Mouse (Mus musculus): ENCODE measurements at regions not wholly inside any gene's neighbourhood (a gene's known extent, or its start where the extent isn't known, plus 50 kb on each side); places are given as distances from the start of the nearest gene placed in this dataset.

- DNase-seq (ENCODE audit: low spot score) (no peak), ATAC-seq (no peak)
- Histone ChIP-seq H3K27ac (ENCODE audit: low read length) (no peak overlapping the region), H3K4me3 (ENCODE audit: low read depth, low read length) (no peak overlapping the region), H3K4me1 (ENCODE audit: insufficient read depth, low read depth, low read length) (no peaks in the 10 kb centered on the region), H3K9ac (replicated peaks; ENCODE audit: low read depth) (no peak overlapping the region), H3K36me3 (ENCODE audit: insufficient read depth, low read length) (no peaks in the 10 kb centered on the region), H3K4me2 (replicated peaks; ENCODE audit: low read depth, low read length) (no peak overlapping the region), H3K9me3 (ENCODE audit: low read length) (no peaks in the 10 kb centered on the region), H3K27me3 (replicated peaks; ENCODE audit: insufficient read depth, low read length) (no peaks in the 10 kb centered on the region)
- no peak for TF ChIP-seq EP300 (IDR thresholded peaks at IDR 0.05)
- no peak for TF ChIP-seq CTCF (IDR thresholded peaks at IDR 0.05)
- 82% methylated on average over 9 of the region's 9 CpGs for WGBS
Measured at GRCm38 (mm10) chr2:50737706-50738105, 411.2 kb downstream of the Rnd3 start.

- ATAC-seq, result no peak
- H3K9ac ChIP-seq (replicated peaks; ENCODE audit: low read depth), result no peak overlapping the region
- H3K4me1 ChIP-seq (ENCODE audit: insufficient read depth, low read depth, low read length), result no peaks in the 10 kb centered on the region
- H3K27ac ChIP-seq (ENCODE audit: low read length), result no peak overlapping the region
- no peaks in the 10 kb centered on the region for H3K9me3 ChIP-seq (ENCODE audit: low read length)
- no peak for TF ChIP-seq EP300 (IDR thresholded peaks at IDR 0.05)
- no peak for TF ChIP-seq CTCF (IDR thresholded peaks at IDR 0.05)
- no peak for DNase-seq (ENCODE audit: low spot score)
- no peak overlapping the region for H3K4me2 ChIP-seq (replicated peaks; ENCODE audit: low read depth, low read length)
- 57% methylated on average over 11 of the region's 11 CpGs for WGBS
- H3K4me3 ChIP-seq (ENCODE audit: low read depth, low read length), result no peak overlapping the region
- H3K36me3 ChIP-seq (ENCODE audit: insufficient read depth, low read length), result no peaks in the 10 kb centered on the region
- no peaks in the 10 kb centered on the region for H3K27me3 ChIP-seq (replicated peaks; ENCODE audit: insufficient read depth, low read length)
Measured at GRCm38 (mm10) chr2:50735029-50735428, 413.9 kb downstream of the Rnd3 start.

- no peaks in the 10 kb centered on the region for H3K36me3 ChIP-seq (ENCODE audit: insufficient read depth, low read length)
- TF ChIP-seq CTCF (IDR thresholded peaks at IDR 0.05), result no peak
- TF ChIP-seq EP300 (IDR thresholded peaks at IDR 0.05), result no peak
- H3K27me3 ChIP-seq (replicated peaks; ENCODE audit: insufficient read depth, low read length), result no peaks in the 10 kb centered on the region
- peaks cover 4% of the 10 kb centered on the region; the same call in 1 of the 2 replicates for H3K4me1 ChIP-seq (ENCODE audit: insufficient read depth, low read depth, low read length)
- 47% methylated on average over 3 of the region's 3 CpGs for WGBS
- H3K4me2 ChIP-seq (replicated peaks; ENCODE audit: low read depth, low read length), result no peak overlapping the region
- ATAC-seq (no peak), DNase-seq (ENCODE audit: low spot score) (no peak)
- no peak overlapping the region for H3K27ac ChIP-seq (ENCODE audit: low read length)
- H3K9me3 ChIP-seq (ENCODE audit: low read length), result no peaks in the 10 kb centered on the region
- H3K9ac ChIP-seq (replicated peaks; ENCODE audit: low read depth), result no peak overlapping the region
- H3K4me3 ChIP-seq (ENCODE audit: low read depth, low read length), result no peak overlapping the region
Measured at GRCm38 (mm10) chr2:50706652-50707051, 410.1 kb upstream of the Mmadhc start.

GRCm38 (mm10) chr2:50704297-50704696 lies 407.7 kb upstream of the Mmadhc start:
- 40% methylated on average over 3 of the region's 3 CpGs for WGBS
- peak; percentile 53 for ATAC-seq

GRCm38 (mm10) chr2:50702584-50703450 lies 406.2 kb upstream of the Mmadhc start:
- ATAC-seq (no peak), DNase-seq (ENCODE audit: low spot score) (no peak)
- Histone ChIP-seq H3K9me3 (ENCODE audit: low read length) (no peaks in the 10 kb centered on the region), H3K27me3 (replicated peaks; ENCODE audit: insufficient read depth, low read length) (no peaks in the 10 kb centered on the region), H3K27ac (ENCODE audit: low read length) (no peak overlapping the region), H3K4me2 (replicated peaks; ENCODE audit: low read depth, low read length) (no peak overlapping the region), H3K4me1 (ENCODE audit: insufficient read depth, low read depth, low read length) (peaks cover 10% of the 10 kb centered on the region; the same call in 1 of the 2 replicates), H3K36me3 (ENCODE audit: insufficient read depth, low read length) (no peaks in the 10 kb centered on the region), H3K4me3 (ENCODE audit: low read depth, low read length) (no peak overlapping the region), H3K9ac (replicated peaks; ENCODE audit: low read depth) (no peak overlapping the region)
- 87% methylated on average over 15 of the region's 15 CpGs for WGBS
- TF ChIP-seq CTCF (IDR thresholded peaks at IDR 0.05) (no peak), EP300 (IDR thresholded peaks at IDR 0.05) (no peak)

More at GRCm38 (mm10) chr2:50704297-50704696, 407.7 kb upstream of the Mmadhc start:
- Histone ChIP-seq H3K4me3 (ENCODE audit: low read depth, low read length) (no peak overlapping the region), H3K4me1 (ENCODE audit: insufficient read depth, low read depth, low read length) (peaks cover 4% of the 10 kb centered on the region; the same call in 1 of the 2 replicates), H3K27me3 (replicated peaks; ENCODE audit: insufficient read depth, low read length) (no peaks in the 10 kb centered on the region), H3K4me2 (replicated peaks; ENCODE audit: low read depth, low read length) (no peak overlapping the region), H3K27ac (ENCODE audit: low read length) (no peak overlapping the region), H3K9me3 (ENCODE audit: low read length) (no peaks in the 10 kb centered on the region), H3K9ac (replicated peaks; ENCODE audit: low read depth) (no peak overlapping the region), H3K36me3 (ENCODE audit: insufficient read depth, low read length) (no peaks in the 10 kb centered on the region)
- TF ChIP-seq CTCF (IDR thresholded peaks at IDR 0.05) (no peak), EP300 (IDR thresholded peaks at IDR 0.05) (no peak)
- no peak for DNase-seq (ENCODE audit: low spot score)

- Histone ChIP-seq H3K9ac (replicated peaks; ENCODE audit: low read depth) (no peak overlapping the region), H3K4me1 (ENCODE audit: insufficient read depth, low read depth, low read length) (peaks cover 7% of the 10 kb centered on the region; the same call in 1 of the 2 replicates), H3K27me3 (replicated peaks; ENCODE audit: insufficient read depth, low read length) (no peaks in the 10 kb centered on the region), H3K27ac (ENCODE audit: low read length) (no peak overlapping the region), H3K4me2 (replicated peaks; ENCODE audit: low read depth, low read length) (no peak overlapping the region), H3K4me3 (ENCODE audit: low read depth, low read length) (no peak overlapping the region), H3K9me3 (ENCODE audit: low read length) (no peaks in the 10 kb centered on the region), H3K36me3 (ENCODE audit: insufficient read depth, low read length) (no peaks in the 10 kb centered on the region)
- TF ChIP-seq CTCF (IDR thresholded peaks at IDR 0.05) (no peak), EP300 (IDR thresholded peaks at IDR 0.05) (no peak)
- 17% methylated on average over 6 of the region's 6 CpGs for WGBS
- no peak for DNase-seq (ENCODE audit: low spot score)
- ATAC-seq, result no peak
Measured at GRCm38 (mm10) chr2:50698841-50699240, 402.2 kb upstream of the Mmadhc start.

Data from lung, postnatal 0 days (tissue).